Mouse (Mus musculus) ES-Bruce4 (cell line): ENCODE results near the gene Zc3h12c.

Source experiments
- CTCF ChIP-seq: IDR thresholded peaks from one replicate; pipeline ENCODE4 v1.8.1; 2011; ENCODE audit warnings: low read depth, low read length
- POLR2A ChIP-seq: IDR thresholded peaks from one replicate; pipeline ENCODE4 v1.8.1; 2011; ENCODE audit warnings: low read length; ENCODE audit not compliant: insufficient read depth

GRCm38 (mm10) chr9:52203189-52203588 is 34.8 kb upstream of the Zc3h12c start:
- TF ChIP-seq POLR2A (no peak), CTCF (no peak)
